Mouse (Mus musculus): Measurements from ENCODE around the gene Stk19. TPM values are rescaled to one million over a fixed set of nuclear protein-coding genes. Genes with fewer than 3 reads are reported as not detected.

The Stk19 gene
- polyA plus RNA-seq (2012; rRNA removed; ENCODE audit: low replicate concordance): 55.2 and 59.8 TPM in 2 replicates

DNA sequence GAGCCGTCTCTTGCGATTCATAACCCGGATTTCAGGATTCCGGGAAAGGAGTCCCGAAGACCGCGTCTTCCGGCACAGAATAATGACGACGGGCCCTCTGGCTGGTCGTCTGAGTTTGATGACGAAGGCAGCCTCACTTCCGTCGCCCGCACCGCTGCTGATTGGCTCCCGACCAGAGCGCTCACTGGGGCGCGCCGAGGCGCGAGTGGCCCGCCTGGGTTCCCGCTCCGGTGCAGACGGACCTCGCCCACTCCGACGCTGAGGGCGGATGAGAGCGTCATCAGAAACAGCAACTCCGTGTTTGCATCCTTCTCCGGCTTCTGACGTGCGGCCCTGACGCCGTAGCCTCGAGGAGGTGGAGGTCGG, at the start of gene Stk19, which contains the start of gene Dxo:
Stk19 (minus strand) TSS at position 90 of the 366 bp plus-strand sequence.
Dxo (plus strand) TSS at position 164 of the 366 bp plus-strand sequence.

DNA sequence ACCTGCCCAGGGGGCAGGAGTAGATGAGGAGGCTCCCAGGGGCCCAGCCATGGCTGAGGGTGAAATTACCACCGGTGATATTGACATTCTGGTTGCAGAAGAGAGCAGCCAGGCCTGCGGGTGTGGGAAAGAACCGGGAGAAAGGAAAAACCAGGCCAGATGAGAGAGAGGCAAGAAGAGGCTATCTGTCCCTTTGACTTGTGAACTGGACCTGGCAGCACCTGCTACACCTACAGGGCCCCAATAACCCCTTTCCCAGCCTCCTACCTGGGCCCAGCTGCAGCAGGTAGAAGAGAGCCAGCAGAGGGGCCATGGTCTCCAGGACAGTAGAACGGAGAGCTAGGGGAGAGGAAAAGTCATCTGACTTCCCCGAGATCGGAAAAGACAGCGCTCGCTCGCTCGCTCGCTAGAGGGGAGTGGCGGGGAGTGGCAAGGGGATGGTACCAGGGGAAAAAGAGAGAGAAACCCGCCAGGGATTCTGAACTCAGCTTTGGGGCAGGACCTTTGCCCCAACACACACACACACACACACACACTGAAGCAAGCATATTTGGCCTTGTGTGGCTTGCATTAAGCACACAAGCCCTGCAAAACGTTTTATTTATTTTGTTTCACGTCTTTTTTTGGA, 45.1 kb upstream of the Stk19 start, which contains the start of gene Gm20547:
Gm20547 (minus strand) TSS at position 360 of the 628 bp plus-strand sequence.

DNA sequence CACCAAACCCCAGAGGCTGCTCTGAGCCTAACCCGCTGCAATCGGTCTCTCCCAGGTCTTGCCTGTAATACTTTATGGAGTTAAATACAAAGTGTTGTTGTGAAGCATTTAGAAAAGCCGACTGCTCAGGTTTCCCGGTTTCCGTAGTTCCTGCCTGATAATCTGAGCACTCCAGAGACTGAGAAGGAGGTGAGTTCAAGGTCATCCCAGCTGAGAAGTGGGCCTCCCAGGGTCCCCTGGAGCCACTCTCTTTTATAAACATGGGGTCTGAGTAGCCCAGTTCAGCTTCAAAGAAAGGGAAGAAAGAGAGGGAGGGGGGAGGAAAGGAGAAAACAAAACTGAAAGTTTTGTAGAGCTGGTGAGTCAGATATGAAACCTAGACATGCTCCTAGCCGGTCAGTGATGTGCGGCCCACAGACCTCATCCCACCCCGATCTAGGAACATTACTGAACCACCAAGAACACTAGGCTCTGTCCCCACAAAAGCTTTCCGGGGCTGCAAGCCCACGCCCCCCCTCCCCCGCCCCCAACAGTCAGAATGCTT, 42.7 kb upstream of the Stk19 start, which contains the start of gene Zbtb12:
Zbtb12 (plus strand) TSS at position 148 of the 544 bp plus-strand sequence.

DNA sequence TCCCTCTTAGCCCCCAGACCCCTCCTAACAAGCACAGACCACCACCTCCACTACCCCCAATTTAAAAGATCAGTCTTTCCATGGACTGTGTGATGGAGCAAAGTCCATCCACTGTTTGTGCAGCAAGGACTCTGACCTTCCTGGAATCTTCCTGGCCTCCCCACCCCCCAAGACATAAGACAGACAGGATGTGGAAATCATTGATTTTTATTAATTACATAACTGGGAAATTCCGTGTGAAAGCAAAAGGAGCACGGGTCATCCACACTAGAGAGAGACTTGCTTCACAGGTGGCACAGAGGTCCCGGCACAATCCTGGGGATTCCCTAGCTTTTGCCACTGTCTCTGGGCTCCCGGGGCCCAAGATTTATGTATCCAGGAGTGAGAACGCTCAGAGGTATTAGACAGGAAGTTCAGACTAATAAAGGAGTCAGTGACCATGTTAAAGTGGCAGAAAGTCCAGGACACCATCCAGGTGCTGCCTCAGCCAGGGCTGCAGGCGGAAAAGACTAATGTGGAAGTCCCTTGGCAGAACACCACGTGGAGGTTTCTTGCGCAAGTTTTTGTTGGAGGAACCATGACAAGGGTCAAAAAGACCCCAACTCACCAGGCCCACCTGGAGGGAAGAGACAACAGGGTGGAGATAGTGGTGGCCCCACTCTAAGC, 25.8 kb upstream of the Stk19 start, which contains the start of gene Cfb:
Cfb (minus strand) TSS at position 103 of the 666 bp plus-strand sequence.

DNA sequence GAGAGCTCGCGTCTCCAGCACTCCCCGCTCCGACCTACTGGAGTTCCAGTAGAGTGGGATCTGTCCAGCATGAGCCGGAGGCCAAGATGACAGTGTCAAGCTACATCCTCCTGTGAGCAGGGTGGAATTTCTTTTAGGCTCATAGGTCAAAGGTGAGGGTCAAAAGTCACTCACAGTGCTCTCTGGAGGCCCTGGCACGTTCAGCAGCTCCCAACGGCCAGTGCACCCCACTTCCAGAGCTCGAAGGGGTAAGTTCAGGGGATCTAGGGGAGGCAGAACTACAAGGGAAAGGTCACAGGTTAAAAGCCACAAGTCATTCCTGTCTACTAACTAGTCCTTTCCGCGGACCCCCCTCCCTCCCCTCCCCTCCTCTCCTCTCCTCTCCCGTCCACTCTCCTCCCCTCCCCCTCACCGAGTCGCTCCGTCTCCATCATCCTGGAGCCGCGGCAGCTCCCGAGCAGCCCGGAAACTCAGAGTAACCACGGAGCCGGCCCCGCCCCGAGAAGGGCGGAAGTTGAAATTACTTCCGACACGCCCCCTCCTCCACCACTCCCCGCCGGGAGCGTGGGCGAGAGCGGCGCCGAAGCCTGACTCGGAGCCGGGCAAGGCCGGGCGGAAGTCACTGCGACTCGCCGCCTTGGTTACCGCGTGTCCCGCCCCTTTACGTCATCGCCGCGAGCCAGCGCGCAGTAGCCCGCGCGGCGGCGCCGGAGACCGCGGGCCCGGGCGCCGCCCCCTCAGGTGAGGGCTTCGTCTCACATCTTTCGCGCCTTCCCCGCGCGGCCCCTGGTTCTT, 13.2 kb upstream of the Stk19 start, which contains the start of the genes Skiv2l and Nelfe:
Skiv2l (minus strand) TSS at position 489 of the 795 bp plus-strand sequence.
Nelfe (plus strand) TSS at position 670 of the 795 bp plus-strand sequence.

DNA sequence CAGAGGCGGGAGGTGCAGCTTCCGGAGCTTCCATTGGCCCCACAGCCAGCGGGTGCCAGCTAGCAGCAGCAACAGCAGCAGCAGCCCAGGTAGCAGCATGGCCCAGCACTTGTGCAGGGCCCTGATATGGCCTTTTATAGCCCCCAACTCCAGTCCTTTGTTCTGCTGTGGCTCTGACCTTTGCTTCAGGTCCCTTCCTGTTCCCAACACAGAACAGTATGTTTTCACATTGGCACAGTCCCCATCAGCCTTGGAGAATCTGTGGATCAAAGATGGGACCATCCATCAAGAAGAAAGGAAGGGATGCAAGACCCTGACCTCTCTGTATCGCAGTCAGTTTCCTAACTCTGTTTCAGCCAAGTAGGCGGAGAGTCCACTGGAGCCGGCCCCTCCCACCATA, 32.4 kb downstream of the Stk19 start, which contains the start of gene Cyp21a1:
Cyp21a1 (minus strand) TSS at position 261 of the 400 bp plus-strand sequence.

Other genes with a start within 250 kb of the Stk19 start
- gene Gpsm3, start 247.1 kb downstream of the Stk19 start, polyA plus RNA-seq (2012; rRNA removed; ENCODE audit: low replicate concordance): 6.9 and 13.4 TPM in 2 replicates
- 30.5 and 44.4 TPM in 2 replicates for gene Pbx2, start 245.7 kb downstream of the Stk19 start, polyA plus RNA-seq (2012; rRNA removed; ENCODE audit: low replicate concordance)
- gene Ager, start 239.1 kb downstream of the Stk19 start, polyA plus RNA-seq (2012; rRNA removed; ENCODE audit: low replicate concordance): 1.5 and 1.9 TPM in 2 replicates
- gene Rnf5, start 233.3 kb downstream of the Stk19 start, polyA plus RNA-seq (2012; rRNA removed; ENCODE audit: low replicate concordance): 133 and 182 TPM in 2 replicates
- gene Agpat1, start 232.7 kb downstream of the Stk19 start, polyA plus RNA-seq (2012; rRNA removed; ENCODE audit: low replicate concordance): 355 and 550 TPM in 2 replicates
- gene Egfl8, start 221.0 kb downstream of the Stk19 start, polyA plus RNA-seq (2012; rRNA removed; ENCODE audit: low replicate concordance): 1.4 and 2.1 TPM in 2 replicates
- 25.9 and 43.4 TPM in 2 replicates for gene Ppt2, start 208.4 kb downstream of the Stk19 start, polyA plus RNA-seq (2012; rRNA removed; ENCODE audit: low replicate concordance)
- gene Prrt1, start 207.4 kb downstream of the Stk19 start, polyA plus RNA-seq (2012; rRNA removed; ENCODE audit: low replicate concordance): 7.7 and 10.5 TPM in 2 replicates
- gene Fkbpl, start 192.2 kb downstream of the Stk19 start, polyA plus RNA-seq (2012; rRNA removed; ENCODE audit: low replicate concordance): 1.8 and 2.4 TPM in 2 replicates
- gene Atf6b, start 189.8 kb downstream of the Stk19 start, polyA plus RNA-seq (2012; rRNA removed; ENCODE audit: low replicate concordance): 67.2 and 71.2 TPM in 2 replicates
- 10.1 and 15.3 TPM in 2 replicates for gene Tnxb, start 166.4 kb downstream of the Stk19 start, polyA plus RNA-seq (2012; rRNA removed; ENCODE audit: low replicate concordance)
- 13.4 and 20.2 TPM in 2 replicates for gene C4b, start 93.1 kb downstream of the Stk19 start, polyA plus RNA-seq (2012; rRNA removed; ENCODE audit: low replicate concordance)
- 4.3 and 8.4 TPM in 2 replicates for gene Cyp21a1, start 32.4 kb downstream of the Stk19 start, polyA plus RNA-seq (2012; rRNA removed; ENCODE audit: low replicate concordance)
- 63.9 and 83.5 TPM in 2 replicates for gene Dxo, start 74 bp upstream of the Stk19 start, polyA plus RNA-seq (2012; rRNA removed; ENCODE audit: low replicate concordance)
- 66.9 and 74.8 TPM in 2 replicates for gene Skiv2l, start 13.3 kb upstream of the Stk19 start, polyA plus RNA-seq (2012; rRNA removed; ENCODE audit: low replicate concordance)
- 14.9 and 36.1 TPM in 2 replicates for gene Nelfe, start 13.4 kb upstream of the Stk19 start, polyA plus RNA-seq (2012; rRNA removed; ENCODE audit: low replicate concordance)
- gene Cfb, start 25.6 kb upstream of the Stk19 start, polyA plus RNA-seq (2012; rRNA removed; ENCODE audit: low replicate concordance): 16.5 and 49.9 TPM in 2 replicates
- gene Zbtb12, start 42.5 kb upstream of the Stk19 start, polyA plus RNA-seq (2012; rRNA removed; ENCODE audit: low replicate concordance): 6.2 and 6.7 TPM in 2 replicates
- gene Gm20547, start 45.1 kb upstream of the Stk19 start, polyA plus RNA-seq (2012; rRNA removed; ENCODE audit: low replicate concordance): not detected in 2 replicates
- gene C2, start 61.3 kb upstream of the Stk19 start, polyA plus RNA-seq (2012; rRNA removed; ENCODE audit: low replicate concordance): 5.1 and 6.8 TPM in 2 replicates
- gene Ehmt2, start 61.5 kb upstream of the Stk19 start, polyA plus RNA-seq (2012; rRNA removed; ENCODE audit: low replicate concordance): 206 and 215 TPM in 2 replicates
- gene Slc44a4, start 77.5 kb upstream of the Stk19 start, polyA plus RNA-seq (2012; rRNA removed; ENCODE audit: low replicate concordance): 74.7 and 81.1 TPM in 2 replicates
- 40.9 and 52.9 TPM in 2 replicates for gene Neu1, start 94.3 kb upstream of the Stk19 start, polyA plus RNA-seq (2012; rRNA removed; ENCODE audit: low replicate concordance)
- gene Hspa1b, start 122.3 kb upstream of the Stk19 start, polyA plus RNA-seq (2012; rRNA removed; ENCODE audit: low replicate concordance): 5.4 and 9.5 TPM in 2 replicates
- gene Gm20481, start 133.0 kb upstream of the Stk19 start, polyA plus RNA-seq (2012; rRNA removed; ENCODE audit: low replicate concordance): not detected in 2 replicates
- gene Hspa1a, start 135.2 kb upstream of the Stk19 start, polyA plus RNA-seq (2012; rRNA removed; ENCODE audit: low replicate concordance): 4.9 and 6.7 TPM in 2 replicates
- 0.15 and 0.22 TPM in 2 replicates for gene Hspa1l, start 135.8 kb upstream of the Stk19 start, polyA plus RNA-seq (2012; rRNA removed; ENCODE audit: low replicate concordance)
- gene Lsm2, start 144.9 kb upstream of the Stk19 start, polyA plus RNA-seq (2012; rRNA removed; ENCODE audit: low replicate concordance): 88.2 and 110 TPM in 2 replicates
- gene Vars, start 164.0 kb upstream of the Stk19 start, polyA plus RNA-seq (2012; rRNA removed; ENCODE audit: low replicate concordance): 142 and 150 TPM in 2 replicates
- gene Vwa7, start 179.6 kb upstream of the Stk19 start, polyA plus RNA-seq (2012; rRNA removed; ENCODE audit: low replicate concordance): 1.6 and 2.0 TPM in 2 replicates
- gene Sapcd1, start 191.1 kb upstream of the Stk19 start, polyA plus RNA-seq (2012; rRNA removed; ENCODE audit: low replicate concordance): 0.41 and 0.69 TPM in 2 replicates
- gene Msh5, start 209.8 kb upstream of the Stk19 start, polyA plus RNA-seq (2012; rRNA removed; ENCODE audit: low replicate concordance): 2.0 and 5.6 TPM in 2 replicates
- gene Clic1, start 213.0 kb upstream of the Stk19 start, polyA plus RNA-seq (2012; rRNA removed; ENCODE audit: low replicate concordance): 133 and 202 TPM in 2 replicates
- 13.4 and 17.5 TPM in 2 replicates for gene Ddah2, start 222.1 kb upstream of the Stk19 start, polyA plus RNA-seq (2012; rRNA removed; ENCODE audit: low replicate concordance)
- 0.85 and 7.5 TPM in 2 replicates for gene Ly6g6c, start 228.4 kb upstream of the Stk19 start, polyA plus RNA-seq (2012; rRNA removed; ENCODE audit: low replicate concordance)
- 0.18 and 0.55 TPM in 2 replicates for gene Mpig6b, start 229.2 kb upstream of the Stk19 start, polyA plus RNA-seq (2012; rRNA removed; ENCODE audit: low replicate concordance)
- gene Ly6g6e, start 240.0 kb upstream of the Stk19 start, polyA plus RNA-seq (2012; rRNA removed; ENCODE audit: low replicate concordance): 0.15 and 29.8 TPM in 2 replicates
- gene Ly6g6d, start 241.1 kb upstream of the Stk19 start, polyA plus RNA-seq (2012; rRNA removed; ENCODE audit: low replicate concordance): 5.8 and 13.6 TPM in 2 replicates
- 3.3 and 4.6 TPM in 2 replicates for gene Ly6g6f, start 248.7 kb upstream of the Stk19 start, polyA plus RNA-seq (2012; rRNA removed; ENCODE audit: low replicate concordance)